Mouse (Mus musculus) heart, postnatal 0 days (tissue): Measurements from ENCODE around the gene Ncam1.

Experiments
- CTCF ChIP-seq: IDR thresholded peaks from 2 replicates; pipeline ENCODE4 v1.5.1; 2016; ENCODE audit warnings: antibody characterized with exemption, control low read depth, low read depth
- EP300 ChIP-seq: IDR thresholded peaks from 2 replicates; pipeline ENCODE4 v1.6.1; 2016; ENCODE audit warnings: antibody characterized with exemption, low read depth

DNA sequence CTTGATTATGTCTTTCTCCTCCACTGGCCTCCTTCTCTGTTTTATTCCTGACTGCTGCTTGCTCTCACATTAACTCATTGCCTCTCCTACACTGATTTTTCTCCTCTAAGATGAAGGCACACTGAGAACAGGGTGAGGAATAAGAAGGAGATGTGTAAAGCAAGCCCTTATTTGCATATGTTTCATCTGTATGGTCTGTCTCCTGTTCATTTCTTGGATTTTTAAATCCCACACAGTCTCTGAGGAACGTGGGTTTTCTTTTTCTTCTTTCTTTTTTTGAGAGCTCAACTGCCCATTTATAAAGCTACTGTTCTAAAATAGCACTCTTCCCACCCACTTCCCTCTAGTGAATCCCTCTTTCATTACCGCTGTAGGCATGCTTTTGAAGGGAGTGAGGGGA, 206.7 kb downstream of the Ncam1 start:
- TF ChIP-seq CTCF (no peak), EP300 (no peak)
